Mouse (Mus musculus): ENCODE measurements around the gene Surf4. TPM values are rescaled to one million over a fixed set of nuclear protein-coding genes. Genes with fewer than 3 reads are reported as not detected.

Gene Surf4
- polyA plus RNA-seq, 1 experiment from 2014 or later: 160 TPM

DNA sequence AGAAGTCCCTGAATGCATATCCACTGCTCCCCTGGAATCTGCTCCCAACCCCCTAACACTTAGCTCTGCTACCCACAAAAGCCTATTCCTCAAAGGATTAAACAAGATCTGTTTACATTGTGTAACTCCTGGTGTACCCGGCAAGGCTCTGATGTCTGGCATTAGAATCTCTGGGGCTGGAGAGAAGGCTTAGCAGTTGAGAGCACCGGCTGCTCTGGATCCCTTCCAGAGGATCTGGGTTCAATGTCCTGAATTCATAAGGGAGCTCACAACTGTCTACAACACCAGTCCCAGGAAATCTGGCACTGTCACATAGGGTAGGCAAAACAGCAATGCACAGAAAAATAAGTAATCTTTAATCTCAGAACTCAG is 23.7 kb upstream of the Surf4 start:
- Histone ChIP-seq H3K4me3 (ENCODE audit: low read length) (no peak overlapping the region), H3K9ac (ENCODE audit: low read length) (no peak overlapping the region), H3K27me3 (ENCODE audit: control insufficient read depth, insufficient read depth, low read length) (no peaks in the 10 kb centered on the region), H3K27ac (ENCODE audit: low read length) (no peak overlapping the region), H3K9me3 (replicated peaks; ENCODE audit: control insufficient read depth, low read length) (no peaks in the 10 kb centered on the region), H3K4me2 (ENCODE audit: low read depth, low read length) (no peak overlapping the region), H3K4me1 (ENCODE audit: control insufficient read depth, insufficient read depth, low read length) (peaks cover 5% of the 10 kb centered on the region), H3K36me3 (ENCODE audit: control insufficient read depth, insufficient read depth) (peaks cover 62% of the 10 kb centered on the region)
- ATAC-seq (replicated peaks; ENCODE audit: extremely low read depth, insufficient read depth, low FRiP score): no peak
- 90% methylated on average over 2 of the region's 2 CpGs for WGBS

DNA sequence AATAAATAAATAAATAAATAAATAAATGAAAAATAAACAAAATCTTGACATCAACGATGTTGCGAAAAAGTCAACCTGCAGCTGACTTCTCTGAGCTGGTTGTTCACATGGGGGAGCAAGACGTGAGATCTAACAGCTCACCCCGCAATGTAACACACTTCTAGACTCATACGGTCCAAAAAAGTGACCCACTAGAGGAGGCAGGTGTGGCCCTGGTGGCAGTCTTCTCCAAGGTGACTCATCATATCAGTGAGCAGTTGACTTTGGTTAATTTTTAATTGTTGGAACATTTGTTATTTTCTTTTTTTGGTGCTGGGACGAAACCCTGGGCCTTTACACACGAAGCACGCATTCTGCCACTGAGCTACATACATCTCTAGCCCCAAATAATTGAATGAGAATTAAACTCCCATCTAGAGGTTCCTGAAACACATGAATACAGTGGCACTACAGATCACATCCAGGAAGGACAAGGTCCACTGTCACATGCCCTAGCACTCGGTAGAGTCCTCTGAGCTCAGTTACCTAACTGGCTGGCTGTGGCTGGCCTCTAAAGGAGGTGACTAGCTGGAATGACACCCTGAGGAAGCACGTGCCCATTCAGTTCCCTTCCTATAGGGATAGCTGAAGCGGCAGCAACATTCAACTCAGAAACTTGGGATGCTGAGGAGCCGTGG is 23.2 kb upstream of the Surf4 start:
- 93% methylated on average over 12 of the region's 12 CpGs for WGBS
- Histone ChIP-seq H3K4me1 (ENCODE audit: control insufficient read depth, insufficient read depth, low read length) (peaks cover 3% of the 10 kb centered on the region), H3K9me3 (replicated peaks; ENCODE audit: control insufficient read depth, low read length) (no peaks in the 10 kb centered on the region), H3K4me3 (ENCODE audit: low read length) (no peak overlapping the region), H3K36me3 (ENCODE audit: control insufficient read depth, insufficient read depth) (peaks cover 62% of the 10 kb centered on the region), H3K9ac (ENCODE audit: low read length) (no peak overlapping the region), H3K27me3 (ENCODE audit: control insufficient read depth, insufficient read depth, low read length) (no peaks in the 10 kb centered on the region), H3K27ac (ENCODE audit: low read length) (no peak overlapping the region), H3K4me2 (ENCODE audit: low read depth, low read length) (no peak overlapping the region)
- no peak for ATAC-seq (replicated peaks; ENCODE audit: extremely low read depth, insufficient read depth, low FRiP score)

DNA sequence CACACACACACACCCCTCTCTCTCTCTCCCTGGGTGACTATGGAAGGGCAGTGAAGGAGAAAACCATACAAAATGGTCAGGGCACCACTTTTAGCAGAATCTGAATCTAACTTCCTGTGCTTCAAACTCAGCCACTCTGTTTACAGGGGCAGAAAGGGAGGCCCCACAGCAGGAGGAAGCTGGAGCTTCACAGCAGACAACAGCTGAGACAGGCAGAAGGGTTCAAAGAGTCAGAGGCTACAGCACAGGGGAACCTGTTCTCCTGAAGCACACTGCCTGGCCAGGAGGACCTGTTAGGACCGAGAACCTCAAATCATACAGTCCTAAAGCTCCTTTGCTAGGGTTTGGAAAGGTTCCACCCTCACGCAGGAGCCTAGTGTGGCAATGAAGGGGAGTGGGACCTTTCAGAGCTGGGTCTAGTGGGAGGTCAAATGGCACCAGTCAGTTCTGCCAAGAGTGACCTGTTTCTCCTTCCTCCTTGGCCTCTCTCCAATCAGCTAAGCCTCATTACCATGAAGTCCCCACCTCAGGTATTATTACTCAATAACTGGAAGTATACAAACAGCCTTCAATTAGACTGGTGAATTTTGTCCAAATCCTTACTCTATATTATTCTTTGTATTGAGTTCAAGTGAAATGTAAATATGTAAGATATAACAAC is 21.1 kb upstream of the Surf4 start:
- Histone ChIP-seq H3K27ac (ENCODE audit: low read length) (no peak overlapping the region), H3K36me3 (ENCODE audit: control insufficient read depth, insufficient read depth) (peaks cover 54% of the 10 kb centered on the region), H3K27me3 (ENCODE audit: control insufficient read depth, insufficient read depth, low read length) (no peaks in the 10 kb centered on the region), H3K9ac (ENCODE audit: low read length) (no peak overlapping the region), H3K9me3 (replicated peaks; ENCODE audit: control insufficient read depth, low read length) (no peaks in the 10 kb centered on the region), H3K4me2 (ENCODE audit: low read depth, low read length) (no peak overlapping the region), H3K4me3 (ENCODE audit: low read length) (no peak overlapping the region), H3K4me1 (ENCODE audit: control insufficient read depth, insufficient read depth, low read length) (no peaks in the 10 kb centered on the region)
- ATAC-seq (replicated peaks; ENCODE audit: extremely low read depth, insufficient read depth, low FRiP score): no peak
- 89% methylated on average over 2 of the region's 2 CpGs for WGBS

DNA sequence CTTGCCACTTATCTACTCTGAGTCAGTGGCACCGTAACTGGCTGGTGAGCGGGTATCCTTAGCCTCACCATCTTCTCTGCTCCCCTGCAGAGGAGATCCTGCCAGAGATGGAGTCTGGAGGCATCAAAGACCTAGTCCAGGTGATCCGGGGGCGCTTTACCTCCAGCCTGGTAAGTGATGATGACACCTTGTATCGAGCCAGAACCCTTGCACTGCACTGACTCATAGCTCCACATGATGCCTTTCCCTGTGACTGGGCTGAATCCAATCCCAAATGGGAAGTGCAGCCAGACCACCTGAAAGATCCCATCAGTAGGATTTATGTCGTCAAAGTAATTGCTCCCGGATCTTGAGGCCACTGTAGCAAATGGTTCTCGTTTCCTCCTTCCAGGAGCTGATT is 19.1 kb upstream of the Surf4 start:
- Histone ChIP-seq H3K4me1 (ENCODE audit: control insufficient read depth, insufficient read depth, low read length) (no peaks in the 10 kb centered on the region), H3K9ac (ENCODE audit: low read length) (no peak overlapping the region), H3K36me3 (ENCODE audit: control insufficient read depth, insufficient read depth) (peaks cover 43% of the 10 kb centered on the region), H3K4me3 (ENCODE audit: low read length) (no peak overlapping the region), H3K9me3 (replicated peaks; ENCODE audit: control insufficient read depth, low read length) (no peaks in the 10 kb centered on the region), H3K4me2 (ENCODE audit: low read depth, low read length) (no peak overlapping the region), H3K27ac (ENCODE audit: low read length) (no peak overlapping the region), H3K27me3 (ENCODE audit: control insufficient read depth, insufficient read depth, low read length) (no peaks in the 10 kb centered on the region)
- 85% methylated on average over 8 of the region's 8 CpGs for WGBS
- no peak for ATAC-seq (replicated peaks; ENCODE audit: extremely low read depth, insufficient read depth, low FRiP score)

DNA sequence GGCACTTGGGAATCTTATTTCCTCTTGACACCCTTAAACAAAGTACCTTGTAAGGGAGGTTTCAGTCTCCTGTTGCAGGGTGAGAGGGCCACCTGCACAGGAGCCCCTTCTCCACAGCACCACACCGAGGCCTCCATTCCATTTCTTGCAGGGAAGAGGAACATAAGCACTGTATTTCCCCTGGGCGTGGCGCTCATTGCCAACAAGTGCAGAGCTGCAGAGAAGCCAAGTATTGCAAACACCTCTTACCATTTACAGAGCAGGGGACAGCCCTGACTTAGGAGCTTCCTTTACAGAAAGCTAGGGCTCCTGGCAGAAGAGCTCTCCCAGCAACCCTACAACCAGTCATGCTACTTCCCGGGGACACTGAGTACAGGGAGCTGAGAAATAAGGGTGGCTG is 18.5 kb upstream of the Surf4 start:
- Histone ChIP-seq H3K27ac (ENCODE audit: low read length) (no peak overlapping the region), H3K9me3 (replicated peaks; ENCODE audit: control insufficient read depth, low read length) (no peaks in the 10 kb centered on the region), H3K4me1 (ENCODE audit: control insufficient read depth, insufficient read depth, low read length) (no peaks in the 10 kb centered on the region), H3K9ac (ENCODE audit: low read length) (no peak overlapping the region), H3K4me2 (ENCODE audit: low read depth, low read length) (no peak overlapping the region), H3K36me3 (ENCODE audit: control insufficient read depth, insufficient read depth) (peaks cover 36% of the 10 kb centered on the region), H3K4me3 (ENCODE audit: low read length) (no peak overlapping the region), H3K27me3 (ENCODE audit: control insufficient read depth, insufficient read depth, low read length) (no peaks in the 10 kb centered on the region)
- no peak for ATAC-seq (replicated peaks; ENCODE audit: extremely low read depth, insufficient read depth, low FRiP score)
- 89% methylated on average over 4 of the region's 4 CpGs for WGBS

DNA sequence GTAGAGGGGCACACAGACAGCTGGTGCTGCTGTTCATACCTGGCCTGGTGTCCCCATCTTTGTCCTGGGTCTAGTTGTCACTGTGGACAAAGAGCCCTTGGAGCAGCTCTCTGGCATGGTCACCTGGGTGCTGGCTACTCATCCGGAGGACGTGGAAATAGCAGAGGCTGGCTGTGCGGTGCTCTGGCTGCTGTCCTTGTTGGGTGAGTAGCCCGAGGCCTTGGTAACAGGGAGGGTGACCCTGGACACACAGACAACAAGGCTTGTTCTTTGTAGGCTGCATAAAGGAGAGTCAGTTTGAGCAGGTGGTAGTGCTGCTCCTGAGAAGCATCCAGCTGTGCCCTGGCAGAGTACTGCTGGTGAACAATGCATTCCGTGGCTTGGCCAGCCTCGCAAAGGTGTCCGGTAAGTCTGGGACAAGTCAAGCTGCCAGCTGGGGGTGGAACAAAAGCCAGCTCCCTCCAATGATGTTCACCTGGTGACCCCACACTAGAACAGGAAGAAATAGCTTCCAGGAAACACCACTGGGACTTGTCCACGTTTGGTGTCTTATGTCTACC is 17.7 kb upstream of the Surf4 start:
- Histone ChIP-seq H3K4me2 (ENCODE audit: low read depth, low read length) (no peak overlapping the region), H3K27me3 (ENCODE audit: control insufficient read depth, insufficient read depth, low read length) (no peaks in the 10 kb centered on the region), H3K36me3 (ENCODE audit: control insufficient read depth, insufficient read depth) (peaks cover 32% of the 10 kb centered on the region), H3K4me3 (ENCODE audit: low read length) (no peak overlapping the region), H3K4me1 (ENCODE audit: control insufficient read depth, insufficient read depth, low read length) (no peaks in the 10 kb centered on the region), H3K27ac (ENCODE audit: low read length) (no peak overlapping the region), H3K9ac (ENCODE audit: low read length) (no peak overlapping the region), H3K9me3 (replicated peaks; ENCODE audit: control insufficient read depth, low read length) (no peaks in the 10 kb centered on the region)
- ATAC-seq (replicated peaks; ENCODE audit: extremely low read depth, insufficient read depth, low FRiP score): no peak
- WGBS: 84% methylated on average over 8 of the region's 8 CpGs

DNA sequence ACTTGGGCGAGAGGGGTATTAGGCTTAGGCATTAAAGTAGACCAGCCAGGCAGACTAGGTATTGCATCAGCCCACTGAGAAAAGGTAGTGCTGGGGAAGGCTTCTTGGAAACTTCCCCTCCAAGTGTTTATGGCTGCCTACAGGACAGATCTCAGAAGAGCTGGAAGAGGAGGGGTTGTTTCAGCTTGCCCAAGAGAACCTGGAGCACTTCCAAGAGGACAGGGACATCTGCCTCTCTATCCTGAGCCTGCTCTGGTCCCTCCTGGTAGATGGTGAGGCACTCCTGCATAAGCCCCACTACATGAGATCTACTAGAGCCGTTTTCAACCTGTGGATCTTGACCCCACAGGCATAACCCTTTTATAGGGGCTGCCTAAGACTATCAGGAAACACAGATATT is 16.7 kb upstream of the Surf4 start:
- Histone ChIP-seq H3K4me2 (ENCODE audit: low read depth, low read length) (no peak overlapping the region), H3K27ac (ENCODE audit: low read length) (no peak overlapping the region), H3K36me3 (ENCODE audit: control insufficient read depth, insufficient read depth) (peaks cover 22% of the 10 kb centered on the region), H3K27me3 (ENCODE audit: control insufficient read depth, insufficient read depth, low read length) (no peaks in the 10 kb centered on the region), H3K4me1 (ENCODE audit: control insufficient read depth, insufficient read depth, low read length) (no peaks in the 10 kb centered on the region), H3K9ac (ENCODE audit: low read length) (no peak overlapping the region), H3K9me3 (replicated peaks; ENCODE audit: control insufficient read depth, low read length) (no peaks in the 10 kb centered on the region), H3K4me3 (ENCODE audit: low read length) (no peak overlapping the region)
- no peak for ATAC-seq (replicated peaks; ENCODE audit: extremely low read depth, insufficient read depth, low FRiP score)
- WGBS: 86% methylated on average over 2 of the region's 2 CpGs

DNA sequence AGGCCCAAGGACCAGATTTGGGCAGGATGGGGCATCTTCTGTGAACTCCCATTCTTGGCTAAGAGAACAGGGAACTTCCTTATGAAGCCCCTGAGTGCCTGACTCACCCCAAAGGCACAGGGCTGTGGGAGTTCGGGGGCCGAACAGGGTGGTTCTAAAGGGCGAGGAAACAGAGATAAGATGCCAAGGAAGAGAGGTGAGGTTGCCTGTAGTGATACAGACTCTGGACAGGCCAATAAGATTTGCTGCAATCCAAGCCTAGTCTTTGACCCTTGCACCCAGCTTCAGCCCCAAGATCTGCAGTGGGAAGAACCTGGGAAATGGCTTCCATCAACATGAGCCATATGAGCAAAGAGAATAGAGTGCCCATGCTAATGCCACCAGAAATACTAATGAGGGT is 9.5 kb upstream of the Surf4 start:
- no peak overlapping the region for H3K4me3 ChIP-seq (ENCODE audit: low read length)
- H3K27me3 ChIP-seq (ENCODE audit: control insufficient read depth, insufficient read depth, low read length): no peaks in the 10 kb centered on the region
- no peak overlapping the region for H3K9ac ChIP-seq (ENCODE audit: low read length)
- H3K27ac ChIP-seq (ENCODE audit: low read length): no peak overlapping the region
- ATAC-seq (replicated peaks; ENCODE audit: extremely low read depth, insufficient read depth, low FRiP score): no peak
- no peaks in the 10 kb centered on the region for H3K9me3 ChIP-seq (replicated peaks; ENCODE audit: control insufficient read depth, low read length)
- 66% methylated on average over 3 of the region's 3 CpGs for WGBS
- no peak overlapping the region for H3K4me2 ChIP-seq (ENCODE audit: low read depth, low read length)
- H3K4me1 ChIP-seq (ENCODE audit: control insufficient read depth, insufficient read depth, low read length): no peaks in the 10 kb centered on the region
- no peaks in the 10 kb centered on the region for H3K36me3 ChIP-seq (ENCODE audit: control insufficient read depth, insufficient read depth)

DNA sequence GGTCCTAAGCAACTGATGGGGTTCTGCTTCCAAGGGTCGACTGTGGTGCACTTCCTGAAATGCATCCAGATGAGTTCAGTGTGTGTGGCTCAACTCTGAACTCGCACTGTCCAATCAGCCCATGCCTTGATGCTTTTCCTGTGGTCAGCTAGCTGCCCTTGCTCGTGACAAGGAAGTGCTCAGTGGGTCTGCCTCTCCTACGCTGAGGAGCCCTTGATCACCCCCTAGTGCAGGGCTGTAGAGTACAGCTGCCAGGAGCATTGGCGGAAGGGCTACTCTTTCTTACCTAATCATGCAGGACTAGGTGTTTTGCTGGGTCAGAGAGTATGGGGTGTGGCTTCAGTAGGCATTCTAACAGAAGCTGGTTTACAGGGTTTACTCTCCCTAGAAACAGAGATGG is 7.8 kb upstream of the Surf4 start:
- no peak for ATAC-seq (replicated peaks; ENCODE audit: extremely low read depth, insufficient read depth, low FRiP score)
- WGBS: 33% methylated on average over 5 of the region's 5 CpGs

More for the DNA sequence above, 7.8 kb upstream of the Surf4 start:
- Histone ChIP-seq H3K9me3 (replicated peaks; ENCODE audit: control insufficient read depth, low read length) (no peaks in the 10 kb centered on the region), H3K4me1 (ENCODE audit: control insufficient read depth, insufficient read depth, low read length) (no peaks in the 10 kb centered on the region), H3K36me3 (ENCODE audit: control insufficient read depth, insufficient read depth) (no peaks in the 10 kb centered on the region), H3K4me3 (ENCODE audit: low read length) (no peak overlapping the region), H3K4me2 (ENCODE audit: low read depth, low read length) (no peak overlapping the region), H3K9ac (ENCODE audit: low read length) (no peak overlapping the region), H3K27ac (ENCODE audit: low read length) (no peak overlapping the region), H3K27me3 (ENCODE audit: control insufficient read depth, insufficient read depth, low read length) (no peaks in the 10 kb centered on the region)
